Mouse (Mus musculus) c-Kit-positive CD71-positive TER-119-negative erythroid progenitor cells, embryonic 14.5 days (primary cell): Measurements from ENCODE around the gene Gm4305.
"Not testable (repeated sequence)": the region's sequence is repeated elsewhere in the genome, so short reads cannot be mapped to it uniquely, and the experiment has no call there.

Experiments used
- DNase-seq: peaks from one replicate; pipeline ENCODE4 v3.0.0-alpha.2; 2013; ENCODE audit warnings: low read depth

Gene Gm4305

GRCm38 (mm10) chr10:100350793-100351192 is at the start of gene Gm4305:
Gene Gm4305 (plus strand): TSS chr10:100351093.
- not testable (repeated sequence) for DNase-seq

GRCm38 (mm10) chr10:100335376-100335775 is 15.5 kb upstream of the Gm4305 start, which contains the start of gene Gm4301:
Gene Gm4301 (plus strand): TSS chr10:100335676.
- DNase-seq = not testable (repeated sequence)

- not testable (repeated sequence) for DNase-seq
Observed at GRCm38 (mm10) chr10:100340536-100340935, 10.4 kb upstream of the Gm4305 start, which contains the start of gene Gm4302. Gene Gm4302 (plus strand): TSS chr10:100340836.

- not testable (repeated sequence) for DNase-seq
Observed at GRCm38 (mm10) chr10:100345672-100346071, 5.2 kb upstream of the Gm4305 start, which contains the start of gene Gm4303. Gene Gm4303 (plus strand): TSS chr10:100345972.

GRCm38 (mm10) chr10:100356841-100357240 is 5.9 kb downstream of the Gm4305 start:
- DNase-seq = not testable (repeated sequence)

- not testable (repeated sequence) for DNase-seq
Observed at GRCm38 (mm10) chr10:100361038-100361437, 10.1 kb downstream of the Gm4305 start, which contains the start of gene Gm4307. Gene Gm4307 (plus strand): TSS chr10:100361338.

- not testable (repeated sequence) for DNase-seq
Observed at GRCm38 (mm10) chr10:100382460-100382859, 31.6 kb downstream of the Gm4305 start, which contains the start of gene Gm4312. Gene Gm4312 (minus strand): TSS chr10:100382560.
